Mouse (Mus musculus): ENCODE data around the gene 6030452D12Rik. TPM values are rescaled to one million over a fixed set of nuclear protein-coding genes. Genes with fewer than 3 reads are reported as not detected.

The 6030452D12Rik gene
- not detected in 2 replicates for polyA plus RNA-seq (2015; fragmentation: Nextera tagmentation; extraction: Ambion mirVana)

DNA sequence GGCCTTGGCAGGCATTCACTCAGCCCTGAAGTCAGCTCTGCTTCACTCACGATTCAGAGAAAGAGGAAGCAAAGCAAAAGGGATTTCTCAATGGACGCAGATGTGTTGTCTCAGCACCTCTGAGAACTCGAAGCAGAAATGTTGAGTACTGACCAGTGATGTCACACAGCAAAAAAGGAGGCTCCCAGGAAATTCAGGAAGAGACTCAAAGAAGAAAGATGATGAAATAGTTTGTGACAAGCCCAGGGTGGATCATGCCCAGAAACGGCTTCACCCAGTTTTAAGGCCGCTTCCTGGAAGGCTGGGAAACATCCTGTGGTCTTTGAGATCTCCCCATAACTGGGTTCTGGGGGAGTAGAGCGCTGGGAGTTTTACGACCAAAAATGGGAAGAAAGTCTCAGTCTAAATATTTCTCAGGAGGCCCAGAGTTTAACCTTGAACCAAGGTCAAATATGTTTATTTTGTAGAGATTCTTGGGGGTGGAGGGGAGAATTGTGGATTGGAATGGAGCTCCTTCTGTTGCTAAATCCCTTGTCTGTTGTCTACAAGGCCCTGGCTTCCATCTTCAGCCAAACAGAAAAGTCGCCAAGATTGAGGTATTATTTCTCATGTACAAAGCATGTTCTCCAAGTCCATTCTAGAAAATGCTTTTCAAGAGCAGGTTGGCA lies at the start of gene 6030452D12Rik:
Gene 6030452D12Rik, plus strand, starts transcription at position 505 of the 668 bp plus-strand sequence.
- Histone ChIP-seq H3K9me3 (no peaks in the 10 kb centered on the region), H3K4me3 (no peak within 1 kb of the TSS), H3K4me1 (no peaks in the 10 kb centered on the region), H3K27ac (replicated peaks) (no peak within 1 kb of the TSS), H3K36me3 (no peaks in the 10 kb centered on the region), H3K27me3 (no peaks in the 10 kb centered on the region), H3K9ac (replicated peaks) (no peak within 1 kb of the TSS), H3K4me2 (replicated peaks) (no peak within 1 kb of the TSS)
- WGBS = 84% methylated on average over 8 of the region's 8 CpGs
- no peak for ATAC-seq (replicated peaks)

DNA sequence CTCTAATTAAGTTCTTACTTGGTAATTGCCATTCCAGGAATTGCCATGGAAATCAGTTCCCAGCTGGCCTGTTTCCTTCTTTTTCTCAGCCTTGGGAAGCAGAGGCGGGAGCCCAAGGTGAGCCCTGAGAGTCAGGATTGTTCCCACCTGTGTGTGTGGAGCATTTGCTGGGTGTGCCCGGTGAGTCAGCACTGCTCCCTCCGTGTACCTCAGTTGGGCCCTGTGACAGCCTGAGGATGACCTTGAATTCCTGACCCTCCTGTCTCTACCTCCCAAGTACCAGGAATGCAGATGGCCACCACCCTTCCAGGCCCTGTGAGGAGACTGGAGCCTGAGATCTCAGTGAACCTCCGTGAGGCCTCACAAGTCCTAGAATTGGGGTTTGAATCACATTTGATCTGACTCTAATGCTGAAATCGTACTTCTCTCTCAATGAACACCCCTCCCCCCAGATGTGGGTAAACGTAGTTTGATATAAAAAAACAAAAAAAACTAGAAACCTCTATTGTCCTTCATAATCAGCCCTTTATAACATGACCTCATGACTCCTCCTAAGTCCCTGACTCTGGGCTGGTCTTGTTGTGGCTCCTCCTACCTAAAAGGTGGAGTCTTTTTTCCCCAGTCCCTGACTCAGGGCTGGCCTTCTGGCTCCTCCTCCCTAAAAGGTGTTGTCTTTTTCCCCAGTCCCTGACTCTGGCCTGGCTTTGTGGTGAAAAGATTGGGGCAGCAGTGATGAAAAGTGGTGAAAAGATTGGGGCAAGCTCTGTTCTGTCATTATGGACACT lies 48.8 kb upstream of the 6030452D12Rik start:
- WGBS = 74% methylated on average over 6 of the region's 6 CpGs
- Histone ChIP-seq H3K4me1 (no peaks in the 10 kb centered on the region), H3K4me2 (replicated peaks) (no peak overlapping the region), H3K9ac (replicated peaks) (no peak overlapping the region), H3K4me3 (no peak overlapping the region), H3K27me3 (no peaks in the 10 kb centered on the region), H3K27ac (replicated peaks) (no peak overlapping the region), H3K9me3 (no peaks in the 10 kb centered on the region), H3K36me3 (no peaks in the 10 kb centered on the region)
- no peak for ATAC-seq (replicated peaks)

- 69% methylated on average over 12 of the region's 12 CpGs for WGBS
- Histone ChIP-seq H3K27me3 (no peaks in the 10 kb centered on the region), H3K9me3 (no peaks in the 10 kb centered on the region)
Measured at GRCm38 (mm10) chr8:106452701-106453481, 47.4 kb upstream of the 6030452D12Rik start.

GRCm38 (mm10) chr8:106454036-106454435 lies 46.3 kb upstream of the 6030452D12Rik start:
- H3K9me3 ChIP-seq = no peaks in the 10 kb centered on the region
- no peaks in the 10 kb centered on the region for H3K27me3 ChIP-seq
- no peaks in the 10 kb centered on the region for H3K36me3 ChIP-seq
- 74% methylated on average over 11 of the region's 11 CpGs for WGBS
- H3K9ac ChIP-seq (replicated peaks) = no peak overlapping the region
- no peak overlapping the region for H3K4me3 ChIP-seq
- ATAC-seq (replicated peaks) = no peak
- no peak overlapping the region for H3K27ac ChIP-seq (replicated peaks)
- no peaks in the 10 kb centered on the region for H3K4me1 ChIP-seq
- no peak overlapping the region for H3K4me2 ChIP-seq (replicated peaks)

More at GRCm38 (mm10) chr8:106452701-106453481, 47.4 kb upstream of the 6030452D12Rik start:
- Histone ChIP-seq H3K4me2 (replicated peaks) (no peak overlapping the region), H3K4me1 (no peaks in the 10 kb centered on the region), H3K4me3 (no peak overlapping the region), H3K36me3 (no peaks in the 10 kb centered on the region), H3K9ac (replicated peaks) (no peak overlapping the region), H3K27ac (replicated peaks) (no peak overlapping the region)
- no peak for ATAC-seq (replicated peaks)

GRCm38 (mm10) chr8:106462131-106462530 lies 38.2 kb upstream of the 6030452D12Rik start:
- H3K9me3 ChIP-seq = no peaks in the 10 kb centered on the region
- no peak overlapping the region for H3K4me3 ChIP-seq
- 85% methylated on average over 5 of the region's 5 CpGs for WGBS
- no peaks in the 10 kb centered on the region for H3K36me3 ChIP-seq
- no peak overlapping the region for H3K4me2 ChIP-seq (replicated peaks)
- no peaks in the 10 kb centered on the region for H3K27me3 ChIP-seq
- no peaks in the 10 kb centered on the region for H3K4me1 ChIP-seq
- no peak overlapping the region for H3K9ac ChIP-seq (replicated peaks)
- H3K27ac ChIP-seq (replicated peaks) = no peak overlapping the region
- ATAC-seq (replicated peaks) = no peak

DNA sequence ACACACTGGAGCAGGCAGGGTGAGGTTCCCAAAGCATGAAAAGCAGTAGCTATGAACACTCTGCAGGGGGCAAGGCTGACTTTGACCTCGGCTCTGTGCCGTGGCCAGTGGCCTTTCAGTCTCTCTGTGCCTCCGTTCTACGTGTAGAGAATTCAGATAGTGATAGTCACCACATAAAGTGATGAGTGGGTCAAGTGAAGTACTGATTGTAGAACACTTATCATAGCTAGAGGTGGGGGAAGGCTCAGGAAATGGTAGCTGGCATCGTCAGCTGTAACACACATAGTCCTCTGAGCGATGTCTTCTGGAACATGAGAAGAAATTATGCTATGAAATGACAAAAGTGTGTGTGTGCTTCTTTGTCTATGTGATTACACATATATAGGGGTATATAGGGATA lies 36.5 kb upstream of the 6030452D12Rik start:
- Histone ChIP-seq H3K36me3 (no peaks in the 10 kb centered on the region), H3K4me1 (no peaks in the 10 kb centered on the region), H3K27ac (replicated peaks) (no peak overlapping the region), H3K9me3 (no peaks in the 10 kb centered on the region), H3K4me3 (no peak overlapping the region), H3K4me2 (replicated peaks) (no peak overlapping the region), H3K27me3 (no peaks in the 10 kb centered on the region), H3K9ac (replicated peaks) (no peak overlapping the region)
- ATAC-seq (replicated peaks) = no peak
- WGBS = 82% methylated on average over 6 of the region's 6 CpGs

DNA sequence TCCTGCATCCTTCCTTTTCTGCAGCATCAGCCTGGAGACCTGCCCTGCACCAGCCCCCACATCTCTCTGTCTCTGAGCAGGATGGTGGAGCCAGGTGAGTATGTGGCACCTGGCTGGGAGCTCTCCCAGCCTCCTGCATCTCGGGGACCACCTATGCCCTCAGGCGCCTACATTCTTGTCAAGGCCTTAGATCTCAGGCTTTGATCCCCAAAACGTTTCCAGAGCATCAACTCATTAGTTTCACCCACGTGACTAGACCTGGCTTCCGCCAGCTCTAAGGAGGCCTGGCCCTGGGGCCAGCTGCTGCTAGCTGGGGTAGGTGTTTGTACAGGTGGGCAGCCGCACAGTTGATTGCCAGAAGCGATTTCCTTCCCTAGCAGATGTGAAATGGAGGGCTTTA lies 30.8 kb upstream of the 6030452D12Rik start:
- no peak for ATAC-seq (replicated peaks)
- no peak overlapping the region for H3K4me3 ChIP-seq
- WGBS = 63% methylated on average over 7 of the region's 7 CpGs
- H3K36me3 ChIP-seq = no peaks in the 10 kb centered on the region
- no peak overlapping the region for H3K9ac ChIP-seq (replicated peaks)
- H3K27me3 ChIP-seq = no peaks in the 10 kb centered on the region
- H3K27ac ChIP-seq (replicated peaks) = no peak overlapping the region
- H3K4me2 ChIP-seq (replicated peaks) = no peak overlapping the region
- H3K4me1 ChIP-seq = no peaks in the 10 kb centered on the region
- no peaks in the 10 kb centered on the region for H3K9me3 ChIP-seq

DNA sequence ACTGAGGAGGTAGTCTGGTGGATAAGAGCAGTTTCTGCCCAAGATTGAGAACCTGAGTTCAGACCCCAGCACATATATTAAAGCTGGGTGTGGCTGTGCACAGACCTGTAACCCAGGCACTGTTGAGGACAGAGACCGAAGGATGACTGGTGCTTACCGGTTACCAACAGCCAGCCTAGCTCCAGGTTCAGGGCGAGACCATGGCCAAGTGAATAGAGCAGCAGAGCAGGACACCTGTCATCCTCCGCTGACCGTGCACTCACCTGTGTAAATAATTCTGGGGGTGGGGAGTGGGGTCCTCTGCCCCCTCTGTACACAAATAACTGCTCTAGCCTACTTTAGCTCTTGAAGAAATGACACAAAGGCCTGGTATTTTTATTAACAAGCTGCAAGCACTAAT lies 26.3 kb upstream of the 6030452D12Rik start:
- no peak for ATAC-seq (replicated peaks)
- Histone ChIP-seq H3K4me1 (no peaks in the 10 kb centered on the region), H3K4me3 (no peak overlapping the region), H3K9ac (replicated peaks) (no peak overlapping the region), H3K9me3 (no peaks in the 10 kb centered on the region), H3K27me3 (no peaks in the 10 kb centered on the region), H3K27ac (replicated peaks) (no peak overlapping the region), H3K4me2 (replicated peaks) (no peak overlapping the region), H3K36me3 (no peaks in the 10 kb centered on the region)
- WGBS = 92% methylated on average over 5 of the region's 5 CpGs

DNA sequence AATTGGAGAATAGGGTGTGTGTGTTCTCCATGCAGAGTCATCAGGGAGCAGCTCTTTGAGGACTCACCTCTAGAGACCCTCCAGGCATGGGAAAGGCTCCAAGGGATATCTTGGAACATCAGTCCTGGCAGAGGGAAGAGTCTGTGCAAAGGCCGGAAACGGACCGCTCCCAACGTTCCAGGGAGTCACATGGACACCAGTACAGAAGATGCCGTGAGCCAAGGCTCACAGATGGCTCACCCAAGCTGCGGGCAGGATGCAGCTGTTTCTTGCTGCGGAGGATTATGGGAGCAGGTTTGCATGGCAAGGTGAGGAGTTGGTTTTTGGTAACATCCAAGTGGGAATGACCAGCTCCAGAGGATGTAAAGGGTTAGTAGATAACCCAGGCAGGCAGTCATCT lies 3.9 kb downstream of the 6030452D12Rik start:
- peaks cover 15% of the 10 kb centered on the region for H3K4me1 ChIP-seq
- no peak overlapping the region for H3K4me3 ChIP-seq
- peaks cover 29% of the 10 kb centered on the region for H3K27me3 ChIP-seq
- H3K9ac ChIP-seq (replicated peaks) = no peak overlapping the region
- no peaks in the 10 kb centered on the region for H3K36me3 ChIP-seq
- H3K4me2 ChIP-seq (replicated peaks) = no peak overlapping the region
- H3K27ac ChIP-seq (replicated peaks) = no peak overlapping the region
- 90% methylated on average over 7 of the region's 7 CpGs for WGBS
- no peak for ATAC-seq (replicated peaks)
- no peaks in the 10 kb centered on the region for H3K9me3 ChIP-seq

- H3K27ac ChIP-seq (replicated peaks) = no peak overlapping the region
- H3K4me2 ChIP-seq (replicated peaks) = no peak overlapping the region
- H3K9ac ChIP-seq (replicated peaks) = no peak overlapping the region
- peaks cover 41% of the 10 kb centered on the region for H3K27me3 ChIP-seq
- no peak overlapping the region for H3K4me3 ChIP-seq
- peaks cover 20% of the 10 kb centered on the region for H3K4me1 ChIP-seq
- ATAC-seq (replicated peaks) = no peak
- no peaks in the 10 kb centered on the region for H3K9me3 ChIP-seq
- H3K36me3 ChIP-seq = no peaks in the 10 kb centered on the region
- 55% methylated on average over 8 of the region's 10 CpGs for WGBS
Measured at GRCm38 (mm10) chr8:106505328-106505965, 5.1 kb downstream of the 6030452D12Rik start.

- Histone ChIP-seq H3K4me2 (replicated peaks) (no peak overlapping the region), H3K9me3 (no peaks in the 10 kb centered on the region), H3K27ac (replicated peaks) (no peak overlapping the region), H3K4me3 (no peak overlapping the region), H3K4me1 (peaks cover 26% of the 10 kb centered on the region), H3K36me3 (no peaks in the 10 kb centered on the region), H3K27me3 (peaks cover 48% of the 10 kb centered on the region), H3K9ac (replicated peaks) (no peak overlapping the region)
- no peak for ATAC-seq (replicated peaks)
- 98% methylated on average over 1 of the region's 1 CpGs for WGBS
Measured at GRCm38 (mm10) chr8:106506106-106506505, 5.8 kb downstream of the 6030452D12Rik start.

Data from forebrain, embryonic 15.5 days (tissue).